In genomic region chr5:100200296-100200695, GRCm38 (mm10) we compare ENCODE assay signal across 21 mouse cellular contexts. TPM values are rescaled to one million over a fixed set of nuclear protein-coding genes. Genes with fewer than 3 reads are reported as not detected.
DNase-seq lines count a peak whose midpoint lies in the region; ATAC-seq and TF ChIP-seq lines count a peak whose summit lies in the region.
"Had no signal": no experiment of that assay in that cellular context is flagged by ENCODE, and none has a peak within 500 bp of the region (broad histone marks: within the 10 kb centered on the region; RNA-seq: fewer than 3 reads in every experiment).

No protein-coding gene starts in this region.

- no peak for TF ChIP-seq CTCF in forebrain, postnatal 0 days (IDR thresholded peaks at IDR 0.05; ENCODE audit: low read depth)

- peak overlapping the region; percentile 78 for H3K27ac ChIP-seq in forebrain, postnatal 0 days (ENCODE audit: low read depth, low read length)
- peak overlapping the region; percentile 63 for H3K27ac ChIP-seq in midbrain, embryonic 15.5 days
- H3K27ac ChIP-seq: embryonic facial prominence, embryonic 15.5 days; neural tube, embryonic 12.5 days; stomach, postnatal 0 days had no signal

- no peaks in the 10 kb centered on the region for H3K36me3 ChIP-seq in forebrain, postnatal 0 days (ENCODE audit: insufficient read depth)
- no peaks in the 10 kb centered on the region for H3K36me3 ChIP-seq in midbrain, embryonic 15.5 days (replicated peaks)
- H3K36me3 ChIP-seq: embryonic facial prominence, embryonic 15.5 days; neural tube, embryonic 12.5 days had no signal

- ATAC-seq in forebrain, postnatal 0 days: peak; percentile 80
- peak; percentile 62 for ATAC-seq in midbrain, embryonic 15.5 days (replicated peaks)
- ATAC-seq: inflammation-experienced regulatory T-cells, adult 6 months had no signal

- H3K9ac ChIP-seq in forebrain, postnatal 0 days: no peak overlapping the region
- no peak overlapping the region for H3K9ac ChIP-seq in midbrain, embryonic 15.5 days
- H3K9ac ChIP-seq: embryonic facial prominence, embryonic 15.5 days; lung, embryonic 14.5 days; neural tube, embryonic 12.5 days had no signal

- no peak overlapping the region for H3K4me3 ChIP-seq in forebrain, postnatal 0 days (ENCODE audit: low read depth, low read length)
- no peak overlapping the region for H3K4me3 ChIP-seq in midbrain, embryonic 15.5 days
- H3K4me3 ChIP-seq: embryonic facial prominence, embryonic 15.5 days; neural tube, embryonic 12.5 days had no signal

- peaks cover 25% of the 10 kb centered on the region for H3K4me1 ChIP-seq in forebrain, postnatal 0 days (ENCODE audit: insufficient read depth)
- H3K4me1 ChIP-seq in midbrain, embryonic 15.5 days: peaks cover 43% of the 10 kb centered on the region

- peak; percentile 64 for DNase-seq in heart, adult 11 months
- DNase-seq in heart, postnatal 4 days: no peak
- peak; percentile 39 for DNase-seq in brain, adult 2 months (ENCODE audit: low read depth, low spot score)
- peak; percentile 64 for DNase-seq in forebrain, postnatal 0 days
- DNase-seq in right cerebral cortex, postnatal 36 days (ENCODE audit: low spot score in 2 of 2): no peak
- no peak for DNase-seq in embryo, embryonic 10.5 days (ENCODE audit: low spot score)
- DNase-seq: adrenal gland, adult 8-10 months; cerebellum, adult 2 months; gastrocnemius, postnatal 14 days; kidney, adult 9 months; kidney, postnatal 4 days; lung, embryonic 14.5 days; lung, postnatal 4 days; right cerebral cortex, postnatal 14 days; thymus, postnatal 25 days had no signal

- WGBS in forebrain, postnatal 0 days: 17% methylated on average over 5 of the region's 5 CpGs
- WGBS in midbrain, embryonic 15.5 days: 17% methylated on average over 5 of the region's 5 CpGs

- H3K27me3 ChIP-seq in forebrain, postnatal 0 days (ENCODE audit: insufficient read depth, low read length): no peaks in the 10 kb centered on the region
- no peaks in the 10 kb centered on the region for H3K27me3 ChIP-seq in midbrain, embryonic 15.5 days (replicated peaks)
- H3K27me3 ChIP-seq: embryonic facial prominence, embryonic 15.5 days; neural tube, embryonic 12.5 days had no signal

- H3K9me3 ChIP-seq in forebrain, postnatal 0 days (ENCODE audit: low read length): no peaks in the 10 kb centered on the region
- no peaks in the 10 kb centered on the region for H3K9me3 ChIP-seq in midbrain, embryonic 15.5 days
- H3K9me3 ChIP-seq: embryonic facial prominence, embryonic 15.5 days; neural tube, embryonic 12.5 days had no signal

- H3K4me2 ChIP-seq in forebrain, postnatal 0 days (ENCODE audit: low read depth): 0 out of 2 replicates have a peak overlapping the region, but pooled peaks have one; percentile 17
- 0 out of 2 replicates have a peak overlapping the region, but pooled peaks have one; percentile 1 for H3K4me2 ChIP-seq in midbrain, embryonic 15.5 days
- H3K4me2 ChIP-seq: embryonic facial prominence, embryonic 15.5 days; lung, embryonic 14.5 days; neural tube, embryonic 12.5 days had no signal

RNA-seq across cellular contexts. Expression of gene Tmem150c, which starts 40.7 kb away (rescaled TPM):
- total RNA-seq in heart, postnatal 4 days (2021): 1 to 10 TPM; 3.7 to 4.7 TPM
- 76.1 and 86.1 TPM in 2 replicates for total RNA-seq in forebrain, postnatal 0 days (2014; rRNA removed)
- polyA plus RNA-seq in forebrain, postnatal 0 days (2015; fragmentation: Nextera tagmentation; extraction: Ambion mirVana): 44.0 and 60.6 TPM in 2 replicates
- 33.1 and 39.8 TPM in 2 replicates for polyA plus RNA-seq in midbrain, embryonic 15.5 days (2015; fragmentation: Nextera tagmentation; extraction: Ambion mirVana)
- total RNA-seq: liver, adult 2 months had no signal
- polyA plus RNA-seq: inflammation-experienced regulatory T-cells, adult 6 months had no signal

Comparison
In these comparisons a context has a peak if more than half of its experiments do, and no peak if none do; other contexts are left out.
1. DNase-seq: peak in heart, adult 11 months (single experiment), brain, adult 2 months (single experiment) and forebrain, postnatal 0 days (single experiment); none in heart, postnatal 4 days (single experiment), right cerebral cortex, postnatal 36 days (0 of 2) and embryo, embryonic 10.5 days (single experiment).
2. RNA of gene Tmem150c, which starts 40.7 kb away (total RNA-seq): 76.1 to 86.1 TPM in forebrain, postnatal 0 days; 3.7 to 4.7 TPM in heart, postnatal 4 days; every median in the first group is over 10 times any median in the second.